Mouse (Mus musculus): ENCODE measurements around the gene Cmtm8. TPM values are rescaled to one million over a fixed set of nuclear protein-coding genes. Genes with fewer than 3 reads are reported as not detected.

Cmtm8 gene
- total RNA-seq, 2 experiments from 2014 or later: 2.1 to 2.5 TPM

- intact Hi-C loops (cut with DNase I): loop anchor here (10.0 kb wide), 1 partner anchor 461 kb away; no protein-coding TSS in a partner anchor
- DNase-seq (ENCODE audit: extremely low spot score in 1 of 2, low spot score in 2 of 2): no peak
Observed at GRCm38 (mm10) chr9:114793764-114794295, 50.1 kb downstream of the Cmtm8 start.

GRCm38 (mm10) chr9:114789989-114790388 lies 54.0 kb downstream of the Cmtm8 start:
- DNase-seq (ENCODE audit: extremely low spot score in 1 of 2, low spot score in 2 of 2): no peak
- intact Hi-C loops (cut with DNase I): loop anchor here (10.0 kb wide), 1 partner anchor 465 kb away; no protein-coding TSS in a partner anchor

- DNase-seq (ENCODE audit: extremely low spot score in 1 of 2, low spot score in 2 of 2): peak in 1 of 2 experiments; percentile 12
- intact Hi-C loops (cut with DNase I): no loop called here
Observed at GRCm38 (mm10) chr9:114789557-114789956, 54.4 kb downstream of the Cmtm8 start.

- intact Hi-C loops (cut with DNase I): no loop called here
Observed at GRCm38 (mm10) chr9:114788697-114789096, 55.3 kb downstream of the Cmtm8 start.

GRCm38 (mm10) chr9:114787716-114788115 lies 56.2 kb downstream of the Cmtm8 start:
- intact Hi-C loops (cut with DNase I): no loop called here
- no peak for DNase-seq (ENCODE audit: extremely low spot score in 1 of 2, low spot score in 2 of 2)

More at GRCm38 (mm10) chr9:114788697-114789096, 55.3 kb downstream of the Cmtm8 start:
- no peak for DNase-seq (ENCODE audit: extremely low spot score in 1 of 2, low spot score in 2 of 2)

GRCm38 (mm10) chr9:114787134-114787533 lies 56.8 kb downstream of the Cmtm8 start:
- intact Hi-C loops (cut with DNase I): no loop called here
- no peak for DNase-seq (ENCODE audit: extremely low spot score in 1 of 2, low spot score in 2 of 2)

GRCm38 (mm10) chr9:114785432-114786125 lies 58.4 kb downstream of the Cmtm8 start:
- intact Hi-C loops (cut with DNase I): no loop called here

GRCm38 (mm10) chr9:114781526-114782212 lies 62.3 kb downstream of the Cmtm8 start, which contains the start of gene Cmtm7:
Cmtm7 (minus strand) TSS chr9:114781856.
- peak in 1 of 2 experiments; percentile 86 for DNase-seq (ENCODE audit: extremely low spot score in 1 of 2, low spot score in 2 of 2)
- intact Hi-C loops (cut with DNase I): no loop called here

More at GRCm38 (mm10) chr9:114785432-114786125, 58.4 kb downstream of the Cmtm8 start:
- no peak for DNase-seq (ENCODE audit: extremely low spot score in 1 of 2, low spot score in 2 of 2)

- intact Hi-C loops (cut with DNase I): no loop called here
- peak; percentile 19 to 78 for DNase-seq (ENCODE audit: extremely low spot score in 1 of 2, low spot score in 2 of 2)
Observed at GRCm38 (mm10) chr9:114780746-114781525, 63.0 kb downstream of the Cmtm8 start.

- intact Hi-C loops (cut with DNase I): no loop called here
- DNase-seq (ENCODE audit: extremely low spot score in 1 of 2, low spot score in 2 of 2): no peak
Observed at GRCm38 (mm10) chr9:114779984-114780745, 63.8 kb downstream of the Cmtm8 start.

GRCm38 (mm10) chr9:114778877-114779276 lies 65.1 kb downstream of the Cmtm8 start:
- intact Hi-C loops (cut with DNase I): no loop called here
- DNase-seq (ENCODE audit: extremely low spot score in 1 of 2, low spot score in 2 of 2): no peak

- intact Hi-C loops (cut with DNase I): no loop called here
- no peak for DNase-seq (ENCODE audit: extremely low spot score in 1 of 2, low spot score in 2 of 2)
Observed at GRCm38 (mm10) chr9:114778047-114778390, 65.9 kb downstream of the Cmtm8 start.

- intact Hi-C loops (cut with DNase I): no loop called here
- no peak for DNase-seq (ENCODE audit: extremely low spot score in 1 of 2, low spot score in 2 of 2)
Observed at GRCm38 (mm10) chr9:114777178-114778046, 66.5 kb downstream of the Cmtm8 start.

GRCm38 (mm10) chr9:114776361-114776760 lies 67.6 kb downstream of the Cmtm8 start:
- intact Hi-C loops (cut with DNase I): no loop called here
- no peak for DNase-seq (ENCODE audit: extremely low spot score in 1 of 2, low spot score in 2 of 2)

GRCm38 (mm10) chr9:114775272-114775671 lies 68.7 kb downstream of the Cmtm8 start:
- intact Hi-C loops (cut with DNase I): no loop called here
- peak; percentile 23 to 67 for DNase-seq (ENCODE audit: extremely low spot score in 1 of 2, low spot score in 2 of 2)

- no peak for DNase-seq (ENCODE audit: extremely low spot score in 1 of 2, low spot score in 2 of 2)
- intact Hi-C loops (cut with DNase I): no loop called here
Observed at GRCm38 (mm10) chr9:114774629-114775028, 69.3 kb downstream of the Cmtm8 start.

GRCm38 (mm10) chr9:114771565-114771964 lies 72.4 kb downstream of the Cmtm8 start:
- DNase-seq (ENCODE audit: extremely low spot score in 1 of 2, low spot score in 2 of 2): no peak
- intact Hi-C loops (cut with DNase I): no loop called here

GRCm38 (mm10) chr9:114770224-114770623 lies 73.7 kb downstream of the Cmtm8 start:
- DNase-seq (ENCODE audit: extremely low spot score in 1 of 2, low spot score in 2 of 2): no peak
- intact Hi-C loops (cut with DNase I): no loop called here
